Mouse (Mus musculus) urinary bladder, postnatal 14 days (tissue): ENCODE measurements around the gene Trpc1.

ENCODE experiments used
- DNase-seq: peaks from one replicate; pipeline ENCODE4 v3.0.0; 2021; ENCODE audit warnings: low spot score

Trpc1 gene

GRCm38 (mm10) chr9:95696581-95696980 lies 53.6 kb downstream of the Trpc1 start:
- no peak for DNase-seq

- no peak for DNase-seq
These were observed 55.2 kb downstream of the Trpc1 start for GRCm38 (mm10) chr9:95695023-95695422.

GRCm38 (mm10) chr9:95694526-95694925 lies 55.6 kb downstream of the Trpc1 start:
- DNase-seq = no peak

DNA sequence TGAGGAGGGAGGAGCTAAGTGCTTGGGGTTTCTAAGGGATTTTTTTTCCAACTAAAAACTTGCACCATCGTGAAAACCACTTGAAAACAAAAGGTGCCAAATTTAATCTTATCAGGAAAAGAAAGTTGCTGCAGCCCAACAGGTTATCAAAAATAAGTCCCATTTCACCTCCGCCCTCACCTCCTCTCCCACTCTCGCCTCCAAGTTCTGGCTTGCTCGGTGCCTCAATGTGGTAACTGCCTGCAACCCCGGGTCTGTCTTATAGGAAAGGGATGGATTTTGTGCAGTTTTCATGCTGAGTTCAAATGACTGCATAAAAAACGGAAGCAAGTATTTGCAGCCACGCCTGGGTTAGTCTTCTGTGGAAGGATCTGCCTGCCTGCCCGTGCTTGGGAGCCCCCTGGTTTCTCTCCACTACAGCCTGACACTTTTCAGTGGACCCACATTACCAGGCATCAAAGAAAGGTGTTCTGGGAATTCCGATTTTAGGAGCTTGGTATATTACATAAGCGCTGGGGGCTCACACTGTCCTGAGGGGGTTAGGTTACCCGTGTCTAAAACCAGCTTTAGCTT lies 56.6 kb downstream of the Trpc1 start:
- DNase-seq = no peak

DNA sequence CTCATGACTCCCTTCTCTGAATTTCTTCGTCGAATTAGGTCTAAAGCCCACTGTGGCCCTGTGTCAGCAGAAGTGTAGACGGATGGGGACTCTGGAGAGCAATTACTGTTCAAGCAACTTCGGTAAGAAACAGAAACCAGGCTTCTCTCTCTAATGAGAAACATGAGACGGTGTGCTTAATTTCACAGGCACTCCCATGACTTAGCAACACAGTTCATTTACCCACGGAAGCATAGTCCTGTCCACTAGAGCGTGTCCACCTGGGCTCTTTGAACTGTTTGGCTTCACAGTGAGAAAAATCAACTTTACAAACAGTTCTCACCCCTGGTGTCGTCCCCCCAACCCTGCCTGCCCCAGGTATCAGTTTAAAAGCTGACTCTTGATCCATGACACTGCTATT lies 57.4 kb downstream of the Trpc1 start:
- no peak for DNase-seq

- peak; percentile 16 for DNase-seq
These were observed 62.1 kb downstream of the Trpc1 start for GRCm38 (mm10) chr9:95688064-95688463.

DNA sequence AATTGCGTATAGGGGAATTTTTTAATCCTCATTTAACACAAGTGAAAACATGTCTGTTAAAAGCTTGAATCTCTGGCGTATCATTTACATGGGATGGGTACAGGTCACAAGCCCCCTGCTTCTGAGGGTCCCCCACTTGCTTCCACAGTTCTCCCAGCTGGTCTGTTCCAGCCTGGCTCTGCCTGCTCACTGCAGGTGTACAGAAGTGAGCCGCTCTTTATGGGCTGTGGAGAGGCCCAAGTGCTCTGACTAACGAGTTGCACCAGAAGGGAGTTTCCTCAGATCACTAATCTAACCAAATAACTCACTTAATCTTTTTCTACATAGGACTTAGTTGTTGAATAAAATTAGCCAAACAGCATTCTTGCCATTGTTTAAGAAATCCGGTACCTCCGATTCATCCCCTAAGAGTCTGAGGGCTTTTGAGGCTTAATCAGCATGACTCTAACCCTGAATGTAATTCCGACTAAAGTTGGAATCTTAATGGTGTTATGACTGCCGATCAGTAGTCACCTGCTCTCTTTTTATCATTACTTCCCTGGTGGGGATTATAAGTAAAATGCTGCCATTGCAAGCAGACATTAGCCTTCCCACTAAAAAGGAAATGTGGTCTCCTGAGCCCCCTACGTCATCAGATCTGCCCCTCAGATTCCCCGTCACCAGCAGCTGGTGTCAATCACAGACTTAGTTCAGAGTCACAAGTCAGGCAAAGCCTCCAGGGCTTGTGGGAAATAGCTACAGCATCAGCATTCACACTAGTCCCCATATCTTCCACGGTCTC lies 64.3 kb downstream of the Trpc1 start:
- no peak for DNase-seq

DNA sequence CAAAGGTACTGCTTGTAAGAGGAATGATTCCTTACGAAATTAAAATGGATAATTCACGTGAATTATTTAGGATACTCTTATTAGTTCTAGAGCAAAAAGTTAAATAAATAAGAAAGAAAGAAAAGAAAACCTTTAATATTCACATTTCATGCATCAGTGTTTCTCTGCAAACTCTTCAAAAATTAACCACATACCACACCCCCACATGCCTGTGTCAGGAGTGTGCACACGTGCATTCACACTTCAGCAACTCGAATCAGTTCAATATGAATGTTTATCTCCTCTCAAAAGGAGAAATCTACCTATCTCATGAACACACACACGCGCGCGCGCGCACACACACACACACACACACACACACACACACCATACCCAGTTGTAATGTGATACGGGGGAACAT lies 69.5 kb downstream of the Trpc1 start:
- no peak for DNase-seq

DNA sequence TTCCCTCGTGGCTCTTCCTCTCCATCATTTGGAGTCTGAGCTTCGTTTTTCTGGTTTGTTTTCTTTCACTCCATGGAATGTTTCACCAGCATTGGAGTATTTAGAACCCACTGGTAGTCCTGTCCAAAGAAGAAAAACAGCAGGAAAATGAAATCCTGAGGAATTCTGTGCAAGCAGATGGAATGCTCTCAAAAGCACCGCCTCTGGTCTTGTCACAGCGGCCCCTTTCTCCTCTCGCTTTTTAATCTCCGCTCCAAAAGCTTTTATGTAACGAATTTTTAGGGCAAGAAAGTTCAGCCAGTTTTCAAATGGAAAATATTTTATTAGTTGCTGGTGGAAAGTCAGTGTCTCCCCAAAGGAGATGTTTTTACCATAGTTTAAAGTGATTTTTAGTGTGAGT lies 70.2 kb downstream of the Trpc1 start:
- DNase-seq = no peak

DNA sequence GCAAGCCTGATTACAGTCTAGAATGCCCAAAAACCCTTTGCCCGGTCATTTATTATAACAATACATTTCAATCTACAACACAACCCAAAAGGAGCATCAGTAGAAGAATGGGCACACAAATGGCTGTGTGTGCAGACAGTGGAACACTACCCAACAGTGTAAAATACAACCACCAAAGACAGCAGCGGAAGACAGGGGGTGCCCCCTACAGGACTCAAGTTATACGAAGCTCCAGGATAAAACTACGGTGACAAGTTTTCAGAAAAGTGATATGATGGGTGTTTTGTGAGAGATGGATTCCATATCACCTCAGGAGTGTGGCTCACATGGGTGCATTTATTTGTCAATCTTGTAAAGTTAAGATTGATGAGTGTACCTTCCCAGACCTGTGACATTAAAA lies 74.2 kb downstream of the Trpc1 start:
- DNase-seq = no peak

DNA sequence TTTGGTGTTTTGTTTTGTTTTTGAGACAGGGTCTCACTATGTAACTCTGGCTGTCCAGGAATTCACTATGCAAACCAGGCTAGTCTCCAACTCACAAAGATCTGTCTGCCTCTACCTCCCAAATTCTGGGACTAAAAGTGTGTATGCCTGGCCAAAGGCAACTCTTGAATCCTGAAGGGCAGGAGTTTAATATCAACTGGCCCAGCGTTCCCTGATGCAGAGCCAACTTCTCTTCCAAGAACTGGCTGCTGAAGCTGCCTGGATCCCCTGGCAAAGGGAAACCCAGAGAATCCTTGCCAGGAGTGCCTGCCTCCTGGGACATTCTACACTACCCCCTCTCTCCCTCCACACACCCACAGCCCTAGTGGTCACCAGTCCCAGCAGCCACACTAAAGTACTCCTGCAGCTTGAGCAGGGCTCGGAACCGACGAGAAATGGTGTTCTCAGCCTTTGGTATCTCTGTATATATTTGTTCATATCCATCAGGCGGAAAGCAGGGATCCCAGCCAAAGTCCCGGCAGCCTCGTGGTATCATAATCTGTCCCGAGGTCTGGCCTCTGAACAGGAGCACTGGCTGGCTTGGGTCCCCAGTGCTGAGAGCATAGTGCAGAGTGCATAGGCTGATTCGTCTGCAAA lies 75.0 kb downstream of the Trpc1 start:
- DNase-seq = peak; percentile 58

DNA sequence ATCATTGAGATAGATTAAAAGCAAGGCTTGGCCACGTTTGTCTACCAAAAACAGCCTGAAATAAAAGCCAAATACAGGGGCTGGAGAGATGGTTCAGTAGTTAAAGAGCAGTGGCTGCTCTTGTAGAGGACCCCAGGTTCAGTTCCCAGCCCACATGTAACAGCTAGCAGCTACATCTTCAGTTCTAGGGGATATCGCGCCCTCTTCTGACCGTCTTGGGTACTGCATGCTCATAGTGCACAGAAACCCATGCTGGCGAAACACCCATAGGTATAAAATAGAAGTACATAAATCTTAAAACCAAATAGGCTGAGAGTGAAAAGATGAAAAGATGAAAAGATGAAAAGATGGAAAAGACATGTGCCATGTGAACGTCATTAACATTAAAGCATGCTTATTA lies 77.4 kb downstream of the Trpc1 start:
- no peak for DNase-seq

DNA sequence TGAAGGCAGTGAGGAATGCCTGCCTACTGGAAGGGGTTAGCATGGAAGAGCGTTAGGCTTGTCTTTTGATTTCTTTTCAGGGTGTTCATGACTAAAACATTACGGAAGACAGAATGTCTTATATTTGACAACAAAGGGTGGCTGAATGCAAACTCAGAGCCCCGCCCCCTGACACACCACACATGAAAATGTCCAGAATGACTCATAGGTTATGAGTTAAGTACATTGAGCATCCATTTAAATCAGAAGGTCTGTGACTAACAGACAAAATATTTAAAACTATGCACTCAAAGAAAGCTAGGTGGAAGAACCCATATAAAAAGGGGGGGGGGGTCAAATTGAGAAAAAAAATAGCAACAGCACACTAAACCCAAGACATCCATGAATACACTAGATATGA lies 77.8 kb downstream of the Trpc1 start:
- DNase-seq = no peak

- DNase-seq = no peak
These were observed 81.9 kb downstream of the Trpc1 start for GRCm38 (mm10) chr9:95668306-95668705.

- DNase-seq = peak; percentile 11
These were observed 82.3 kb downstream of the Trpc1 start for GRCm38 (mm10) chr9:95667836-95668235.

DNA sequence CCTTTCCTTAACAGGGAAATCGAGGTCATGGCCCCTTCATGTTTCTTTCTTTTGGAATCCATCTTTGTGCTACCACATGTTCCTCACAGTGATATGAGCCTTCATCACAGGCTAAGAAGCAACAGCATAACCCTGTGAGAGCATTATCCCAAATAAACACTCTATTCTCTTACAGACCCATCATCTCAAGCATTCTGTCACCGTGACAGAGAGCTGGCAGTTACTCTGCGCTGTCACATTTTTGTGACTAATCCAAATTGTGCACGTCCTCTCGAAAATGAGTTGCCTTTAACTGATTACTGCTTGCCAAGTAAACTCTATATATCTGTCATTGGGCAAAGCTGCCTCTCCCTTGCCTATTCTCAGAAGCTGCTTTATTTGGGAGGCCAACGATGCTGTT lies 84.3 kb downstream of the Trpc1 start:
- DNase-seq = no peak

DNA sequence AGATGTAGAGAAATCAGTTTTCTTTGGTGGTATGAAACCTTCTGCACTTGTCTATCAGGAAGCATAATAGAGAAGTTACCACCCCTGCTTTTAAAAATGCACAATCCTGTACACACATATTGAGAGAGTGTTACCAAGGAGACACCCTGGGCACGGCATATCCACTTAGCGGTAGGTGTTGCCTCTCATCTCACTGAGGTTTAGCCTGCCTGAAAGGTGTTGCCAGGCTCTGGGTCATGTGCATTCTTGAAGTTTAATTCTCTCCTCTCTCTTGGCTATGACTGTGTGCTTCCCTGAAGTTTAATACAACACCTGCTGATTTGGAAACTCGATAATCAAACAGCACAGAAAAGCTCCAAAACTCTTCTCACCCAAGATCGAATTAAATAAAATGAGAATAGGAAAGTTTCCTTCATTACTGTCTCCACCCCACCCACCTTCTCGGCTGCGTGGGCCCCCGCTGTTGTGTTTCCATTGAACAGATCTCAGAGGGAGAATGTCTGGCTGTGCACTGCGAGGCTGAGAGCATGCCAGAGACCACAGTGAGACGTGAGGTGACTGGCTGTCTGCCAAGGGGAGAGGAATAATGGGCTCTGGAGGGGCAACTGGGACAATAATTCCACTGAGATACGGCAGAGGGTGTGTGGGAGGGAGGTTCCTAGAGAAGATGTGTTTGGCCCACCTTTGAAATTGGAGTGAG lies 85.7 kb downstream of the Trpc1 start:
- DNase-seq = no peak

DNA sequence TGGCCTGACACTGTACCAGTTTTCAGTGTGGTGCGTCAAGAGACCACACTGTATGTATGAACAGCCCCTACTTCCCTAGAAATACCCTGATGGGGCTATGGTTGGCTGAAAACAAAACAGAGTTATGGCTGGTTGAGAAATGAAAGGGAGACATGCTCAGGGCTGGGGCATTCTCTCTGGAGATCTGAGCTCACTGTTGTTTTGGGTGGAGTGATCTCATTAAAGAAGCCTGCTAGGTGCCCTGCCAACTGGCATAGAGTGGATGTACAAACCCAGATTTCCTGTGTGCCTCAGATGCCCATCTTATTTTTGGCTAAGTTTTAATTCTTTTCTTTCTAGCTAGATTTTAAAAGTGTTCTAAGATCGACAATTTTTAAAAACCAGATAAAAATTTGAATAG lies 92.2 kb downstream of the Trpc1 start:
- no peak for DNase-seq
